Mouse (Mus musculus) urinary bladder, postnatal 14 days (tissue): Measurements from ENCODE around the gene Pde1b.

Experiments used
- DNase-seq: peaks from one replicate; pipeline ENCODE4 v3.0.0; 2021; ENCODE audit warnings: low spot score

Pde1b gene

GRCm38 (mm10) chr15:103509317-103509716 is 6.5 kb downstream of the Pde1b start:
- no peak for DNase-seq

DNA sequence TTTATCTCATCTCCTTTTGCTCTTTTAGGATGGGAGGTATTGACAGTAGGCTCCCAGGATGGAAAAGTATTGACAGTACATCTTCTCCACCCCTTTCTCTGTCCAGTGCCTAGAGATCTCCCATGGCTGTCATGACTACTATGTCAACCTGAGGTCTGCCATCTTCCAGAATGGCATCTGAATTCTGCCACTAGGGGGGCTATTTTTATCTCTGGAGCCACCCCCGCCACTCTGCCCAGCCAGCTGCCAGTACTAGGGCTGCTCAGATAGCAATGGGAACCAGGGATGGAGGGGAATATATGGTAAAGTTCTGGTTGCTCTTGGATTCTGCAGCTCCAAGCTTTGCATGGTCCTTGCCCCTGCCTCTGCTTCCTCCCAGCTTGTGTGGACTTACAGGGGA is 8.8 kb downstream of the Pde1b start:
- no peak for DNase-seq

GRCm38 (mm10) chr15:103513621-103514031 is 10.8 kb downstream of the Pde1b start:
- DNase-seq = no peak

DNA sequence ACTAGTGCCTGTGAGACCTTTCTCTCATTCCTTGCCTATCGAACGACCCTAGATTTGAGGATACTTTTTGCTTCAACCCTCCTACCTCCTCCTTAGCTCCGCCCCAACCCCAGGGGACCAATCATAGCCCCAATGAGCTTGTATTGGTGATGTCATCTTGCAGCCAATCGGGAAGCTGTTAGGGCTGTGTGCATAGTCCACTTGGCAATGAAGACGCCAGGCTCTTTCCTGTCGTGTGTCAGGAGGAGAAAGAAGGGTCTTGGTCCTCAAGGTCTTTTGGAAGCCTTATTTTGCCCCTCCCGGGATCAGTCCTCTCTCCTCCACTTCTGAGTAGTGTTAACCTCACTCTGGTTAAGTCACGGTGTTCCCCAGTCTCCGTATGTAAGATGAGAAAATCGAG is 11.3 kb downstream of the Pde1b start:
- DNase-seq = peak; percentile 73

DNA sequence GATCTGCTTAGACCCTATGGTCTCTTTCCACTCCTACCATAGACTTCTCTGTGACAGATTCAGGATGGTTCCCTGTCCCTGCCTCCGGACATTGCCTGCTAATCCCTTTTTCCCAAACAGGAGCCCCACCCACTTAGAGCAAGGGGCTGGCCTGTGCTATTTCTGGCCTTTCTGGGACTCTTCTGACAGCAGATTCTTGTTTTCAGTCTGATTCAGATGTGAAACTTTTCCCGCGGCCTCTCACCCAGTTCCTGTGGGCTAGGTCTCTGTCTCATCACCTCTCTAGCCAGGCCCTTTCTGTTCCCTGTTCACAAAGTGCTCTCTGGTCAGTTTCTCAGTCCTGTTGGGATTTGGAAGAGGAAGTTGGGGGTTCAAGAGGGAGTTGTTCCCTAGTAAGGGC is 12.1 kb downstream of the Pde1b start:
- peak; percentile 32 for DNase-seq

GRCm38 (mm10) chr15:103518600-103519385 is 16.0 kb downstream of the Pde1b start:
- no peak for DNase-seq

GRCm38 (mm10) chr15:103519386-103520378 is 16.8 kb downstream of the Pde1b start:
- DNase-seq = no peak

DNA sequence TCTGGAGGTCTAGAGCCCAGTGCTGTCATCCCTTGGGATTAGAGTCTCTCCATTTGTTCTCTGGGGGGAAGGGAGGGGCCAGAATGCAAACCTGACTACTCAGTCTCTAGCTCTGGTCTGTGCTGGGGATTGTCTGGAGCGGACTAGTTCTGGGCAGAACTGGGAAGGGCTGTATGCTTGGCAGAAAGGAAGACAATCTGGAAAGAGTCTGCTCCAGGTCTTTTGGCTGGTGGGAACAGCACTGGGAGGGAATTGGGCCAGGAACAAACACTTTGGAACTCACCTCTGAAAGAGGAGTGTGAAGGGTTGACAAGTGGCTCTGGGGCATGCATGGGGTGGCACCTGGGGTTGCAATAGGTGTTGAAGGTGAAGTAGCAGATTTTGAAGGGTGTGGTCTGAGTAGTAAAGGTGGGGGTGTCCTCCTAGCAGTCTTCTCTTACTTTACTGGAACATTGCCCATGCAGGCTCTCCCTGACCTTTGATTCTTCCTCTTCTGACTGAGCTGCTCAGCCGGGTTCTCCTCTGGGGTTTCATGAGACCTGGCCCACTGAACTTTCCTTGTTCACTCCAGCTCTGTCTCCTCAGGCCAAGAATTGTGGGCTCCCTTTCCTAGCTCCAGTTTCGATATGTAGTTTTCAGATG is 19.7 kb downstream of the Pde1b start:
- DNase-seq = no peak

- no peak for DNase-seq
These were observed 20.3 kb downstream of the Pde1b start for GRCm38 (mm10) chr15:103523156-103523555.

DNA sequence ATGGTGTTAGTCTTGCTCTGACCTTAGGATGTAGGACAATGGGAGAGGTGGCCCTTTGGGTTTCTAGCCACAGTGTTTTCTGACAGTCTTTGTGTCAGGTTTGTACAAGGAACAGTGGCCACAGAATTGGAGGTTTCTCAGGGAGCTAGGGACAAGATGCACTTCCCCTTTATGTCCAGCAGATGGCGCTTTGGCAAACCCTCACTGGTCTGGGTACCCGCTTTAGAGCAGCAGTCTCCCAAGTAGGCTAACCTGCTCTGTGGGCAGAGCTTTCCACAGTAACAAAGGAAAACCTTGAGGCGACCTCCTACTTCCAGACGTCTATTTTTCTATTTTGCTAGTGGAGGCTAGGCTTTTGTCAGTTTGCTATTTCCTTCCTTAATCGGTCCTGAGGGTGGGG is 27.5 kb downstream of the Pde1b start:
- peak; percentile 48 for DNase-seq

GRCm38 (mm10) chr15:103534054-103534620 is 31.3 kb downstream of the Pde1b start:
- DNase-seq = no peak

DNA sequence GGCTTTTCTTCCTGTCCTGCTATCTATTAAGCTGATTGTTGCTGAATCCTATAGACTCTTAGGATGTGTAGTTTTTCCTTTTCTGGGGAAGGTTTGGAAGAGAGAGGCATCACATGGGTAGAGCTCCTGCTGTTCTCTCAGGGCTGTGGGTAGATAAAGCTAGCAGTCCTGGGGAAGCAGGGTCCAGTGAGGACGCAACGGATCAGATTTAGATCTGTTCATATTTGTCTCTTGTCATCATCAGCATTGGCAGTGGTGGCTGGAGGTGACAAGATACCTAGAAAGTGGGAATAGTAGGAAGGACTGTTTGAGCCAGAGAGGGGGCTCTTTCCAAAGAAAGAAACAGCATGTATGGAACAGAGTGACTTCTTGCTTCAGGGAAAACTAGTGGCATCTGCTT is 32.2 kb downstream of the Pde1b start:
- no peak for DNase-seq

DNA sequence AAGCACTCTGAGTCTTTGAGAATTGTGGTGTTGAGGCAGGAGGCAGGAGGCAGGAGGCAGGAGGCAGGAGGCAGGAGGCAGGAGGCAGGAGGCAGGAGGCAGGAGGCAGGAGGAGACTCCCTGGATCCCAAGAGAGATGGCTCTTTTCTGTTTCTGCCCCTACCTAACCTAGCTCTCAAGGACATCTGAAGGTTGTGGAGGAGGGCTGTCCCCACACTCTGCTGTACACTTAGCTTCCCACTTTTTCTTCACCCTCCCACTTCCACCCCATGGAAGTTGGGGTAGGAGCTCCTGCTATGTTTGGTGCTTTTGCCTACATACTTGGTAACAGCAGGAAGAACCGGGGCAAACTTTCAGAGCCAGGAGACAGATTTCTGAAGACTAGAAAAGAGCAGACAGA is 33.0 kb downstream of the Pde1b start:
- DNase-seq = no peak

DNA sequence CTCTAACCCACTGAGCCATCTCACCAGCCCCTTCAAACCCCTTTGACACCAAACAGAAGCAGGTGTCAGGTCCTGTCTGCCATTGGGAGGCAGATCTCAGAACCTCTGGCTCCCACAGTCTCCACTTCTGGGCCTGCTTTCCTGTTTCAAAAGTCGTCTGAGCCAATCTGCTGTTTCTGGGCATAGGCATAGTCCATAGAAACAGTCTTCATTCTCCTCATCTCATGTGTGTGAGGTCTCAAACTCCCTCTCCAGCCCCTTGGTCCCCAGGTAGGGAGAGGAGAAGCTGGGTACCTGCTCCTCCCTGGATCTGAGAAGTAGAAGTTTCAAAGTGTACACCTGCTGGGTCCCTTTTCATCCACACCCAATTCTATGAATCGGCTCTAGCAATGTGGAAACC is 33.6 kb downstream of the Pde1b start:
- no peak for DNase-seq

DNA sequence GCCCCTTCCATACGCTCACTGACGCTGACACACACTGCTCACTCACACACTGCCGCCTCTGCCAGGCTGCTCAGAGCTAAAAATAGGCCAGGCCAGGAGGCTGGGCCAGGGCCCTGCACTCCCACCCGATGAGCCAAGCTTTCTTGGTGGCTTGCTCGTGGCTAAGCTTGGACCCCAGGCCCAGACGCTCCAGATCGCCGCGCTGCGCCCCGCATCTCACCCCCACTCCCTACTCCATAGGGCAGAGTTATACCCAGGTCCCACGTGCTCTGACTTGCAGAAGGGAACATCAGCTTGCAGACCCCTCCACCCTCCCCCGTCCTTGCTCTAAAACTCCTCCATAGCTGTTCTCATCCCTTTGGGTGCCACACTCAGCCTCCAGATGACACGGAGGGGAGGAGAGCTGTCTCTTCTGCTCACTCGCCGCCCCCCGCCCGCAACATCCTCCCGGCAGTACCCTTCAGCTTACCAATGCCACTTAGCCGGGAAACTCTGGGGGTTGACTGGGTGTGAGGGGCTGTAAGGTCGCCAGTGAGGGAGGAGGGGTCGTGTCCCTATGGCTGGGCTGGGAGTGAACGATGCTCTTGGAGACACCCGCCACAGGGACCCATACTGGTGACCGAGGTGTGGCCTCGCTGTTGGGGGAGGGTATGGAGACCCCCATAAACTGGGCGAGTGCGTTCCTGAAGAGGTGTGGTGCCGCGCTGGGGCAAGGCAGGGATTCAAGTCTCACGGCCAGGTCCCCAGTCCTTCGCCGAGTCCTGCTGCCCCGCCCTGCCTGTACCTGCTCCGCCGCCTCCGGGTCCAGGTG is 34.4 kb downstream of the Pde1b start:
- no peak for DNase-seq

DNA sequence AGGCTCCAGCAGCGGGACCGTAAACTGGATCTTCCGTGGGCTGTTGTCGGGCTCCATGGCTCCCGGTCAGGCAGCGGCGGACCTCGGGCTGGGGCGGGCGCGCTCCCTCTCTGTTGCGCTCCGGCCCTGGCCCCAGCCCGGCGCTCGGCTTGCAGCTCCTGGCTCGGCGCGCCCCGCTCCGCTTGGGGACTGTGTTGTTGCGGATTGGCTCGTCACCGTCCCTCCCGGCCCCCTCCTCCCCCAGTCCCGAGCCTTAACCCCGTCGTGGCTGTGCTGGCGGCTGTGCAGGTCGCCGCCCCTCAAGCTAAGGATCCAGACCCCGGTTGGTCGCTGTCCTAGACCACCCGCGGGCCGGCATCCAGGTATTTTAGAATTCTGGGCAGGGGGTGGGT is 35.0 kb downstream of the Pde1b start, which contains the start of gene Ppp1r1a:
Gene Ppp1r1a (minus strand): TSS at position 182 of the 392 bp plus-strand sequence.
- DNase-seq = peak; percentile 46

DNA sequence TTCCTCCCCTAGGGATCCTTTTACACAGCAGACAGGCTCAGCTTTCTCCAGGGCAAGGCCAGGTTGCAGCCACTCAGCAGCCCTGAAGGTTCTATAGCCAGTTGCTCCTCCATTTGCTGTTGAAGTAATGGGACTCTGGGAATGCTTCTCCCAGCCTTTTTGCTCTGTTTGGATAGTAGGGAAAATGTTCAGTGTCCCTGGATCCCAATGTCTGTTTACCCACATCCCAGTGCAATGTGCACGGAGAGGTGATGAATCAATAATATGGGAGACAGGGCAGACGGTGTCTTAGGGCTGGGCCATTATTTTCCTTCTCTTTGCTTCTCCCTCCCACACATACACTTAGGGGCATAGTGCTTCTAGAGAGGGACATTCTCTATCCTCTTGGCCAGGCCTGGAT is 36.4 kb downstream of the Pde1b start:
- no peak for DNase-seq

DNA sequence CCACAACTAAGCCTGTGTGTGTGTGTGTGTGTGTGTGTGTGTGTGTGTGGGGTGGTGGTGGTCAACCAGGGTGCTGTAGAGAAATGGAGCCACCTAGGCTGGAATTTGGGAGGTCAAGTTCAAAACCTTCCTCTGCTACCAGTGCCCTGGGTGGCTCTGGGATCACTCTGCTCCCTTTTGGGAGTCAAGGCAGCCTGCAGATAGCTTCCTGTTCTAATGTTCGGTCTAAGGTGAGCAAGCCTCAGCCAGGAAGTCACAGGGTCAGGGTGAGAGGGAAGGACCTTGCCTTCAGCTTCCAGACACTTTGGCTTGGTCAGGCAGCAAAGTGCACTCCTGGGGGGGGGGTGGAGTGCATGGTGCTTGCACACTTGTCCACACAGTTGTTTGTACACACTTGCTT is 37.8 kb downstream of the Pde1b start:
- no peak for DNase-seq

DNA sequence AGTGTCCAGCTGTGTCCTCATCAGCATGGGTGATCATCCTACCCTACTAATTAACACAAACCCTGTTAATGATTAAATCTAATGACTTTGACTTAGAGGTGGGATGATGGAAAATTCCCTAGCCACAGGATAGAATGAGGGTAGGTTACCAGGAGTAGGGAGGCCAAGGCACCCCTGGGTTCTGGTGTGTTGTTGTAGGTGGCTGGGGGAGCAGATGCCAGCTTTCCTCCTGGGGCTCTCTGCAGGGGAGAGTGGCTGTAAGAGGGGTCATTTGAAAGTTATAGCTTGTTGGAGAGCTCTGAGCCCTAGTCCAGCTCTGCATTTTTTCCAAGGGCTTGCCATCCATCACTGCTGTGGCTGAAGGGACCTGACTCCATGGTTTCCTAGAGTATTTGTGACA is 39.7 kb downstream of the Pde1b start:
- DNase-seq = no peak

GRCm38 (mm10) chr15:103547983-103548382 is 45.1 kb downstream of the Pde1b start:
- DNase-seq = no peak

GRCm38 (mm10) chr15:103549475-103549874 is 46.6 kb downstream of the Pde1b start:
- no peak for DNase-seq
